Mouse (Mus musculus): ENCODE results near the gene Adam11. TPM values are rescaled to one million over a fixed set of nuclear protein-coding genes. Genes with fewer than 3 reads are reported as not detected.

The Adam11 gene
- polyA plus RNA-seq, 1 experiment: not detected

- no peak overlapping the region for H3K27ac ChIP-seq (ENCODE audit: insufficient read depth, low read depth, low read length)
- TF ChIP-seq CTCF (IDR thresholded peaks at IDR 0.05; ENCODE audit: low read depth, low read length) (no peak), POLR2A (IDR thresholded peaks at IDR 0.05; ENCODE audit: borderline replicate concordance, low read depth, low read length) (no peak)
- H3K4me1 ChIP-seq (ENCODE audit: control insufficient read depth, insufficient read depth, low read length): no peaks in the 10 kb centered on the region
- no peak overlapping the region for H3K4me3 ChIP-seq (ENCODE audit: insufficient read depth, low read length)
Measured at GRCm38 (mm10) chr11:102738046-102738445, 23.2 kb upstream of the Adam11 start.

- H3K4me1 ChIP-seq (ENCODE audit: control insufficient read depth, insufficient read depth, low read length): no peaks in the 10 kb centered on the region
- H3K27ac ChIP-seq (ENCODE audit: insufficient read depth, low read depth, low read length): no peak overlapping the region
- TF ChIP-seq CTCF (IDR thresholded peaks at IDR 0.05; ENCODE audit: low read depth, low read length) (peak; percentile 7; the same call in 1 of the 2 replicates), POLR2A (IDR thresholded peaks at IDR 0.05; ENCODE audit: borderline replicate concordance, low read depth, low read length) (no peak)
- H3K4me3 ChIP-seq (ENCODE audit: insufficient read depth, low read length): no peak overlapping the region
Measured at GRCm38 (mm10) chr11:102739278-102739966, 21.8 kb upstream of the Adam11 start.

DNA sequence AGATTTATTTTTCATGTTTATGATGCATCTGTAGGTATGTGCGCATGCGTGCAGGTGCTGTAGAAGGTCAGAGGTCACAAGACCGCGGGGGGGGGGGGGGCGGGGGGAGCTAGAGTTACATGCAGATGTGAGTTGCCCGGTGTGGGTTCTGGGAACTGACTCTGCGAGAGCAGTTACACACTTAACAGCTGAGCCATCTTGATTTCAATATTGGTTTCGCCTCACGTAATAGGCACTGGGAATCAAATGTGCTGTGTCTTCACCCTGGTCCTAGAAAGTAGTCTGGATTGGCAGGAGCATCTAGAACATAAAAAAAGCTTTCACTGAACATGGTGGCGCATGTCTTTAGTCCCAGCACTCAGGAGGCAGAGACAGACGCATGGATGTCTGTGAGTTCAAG, 20.6 kb upstream of the Adam11 start:
- Histone ChIP-seq H3K27ac (ENCODE audit: insufficient read depth, low read depth, low read length) (no peak overlapping the region), H3K4me1 (ENCODE audit: control insufficient read depth, insufficient read depth, low read length) (no peaks in the 10 kb centered on the region), H3K4me3 (ENCODE audit: insufficient read depth, low read length) (no peak overlapping the region)
- TF ChIP-seq POLR2A (IDR thresholded peaks at IDR 0.05; ENCODE audit: borderline replicate concordance, low read depth, low read length) (no peak), CTCF (IDR thresholded peaks at IDR 0.05; ENCODE audit: low read depth, low read length) (no peak)

DNA sequence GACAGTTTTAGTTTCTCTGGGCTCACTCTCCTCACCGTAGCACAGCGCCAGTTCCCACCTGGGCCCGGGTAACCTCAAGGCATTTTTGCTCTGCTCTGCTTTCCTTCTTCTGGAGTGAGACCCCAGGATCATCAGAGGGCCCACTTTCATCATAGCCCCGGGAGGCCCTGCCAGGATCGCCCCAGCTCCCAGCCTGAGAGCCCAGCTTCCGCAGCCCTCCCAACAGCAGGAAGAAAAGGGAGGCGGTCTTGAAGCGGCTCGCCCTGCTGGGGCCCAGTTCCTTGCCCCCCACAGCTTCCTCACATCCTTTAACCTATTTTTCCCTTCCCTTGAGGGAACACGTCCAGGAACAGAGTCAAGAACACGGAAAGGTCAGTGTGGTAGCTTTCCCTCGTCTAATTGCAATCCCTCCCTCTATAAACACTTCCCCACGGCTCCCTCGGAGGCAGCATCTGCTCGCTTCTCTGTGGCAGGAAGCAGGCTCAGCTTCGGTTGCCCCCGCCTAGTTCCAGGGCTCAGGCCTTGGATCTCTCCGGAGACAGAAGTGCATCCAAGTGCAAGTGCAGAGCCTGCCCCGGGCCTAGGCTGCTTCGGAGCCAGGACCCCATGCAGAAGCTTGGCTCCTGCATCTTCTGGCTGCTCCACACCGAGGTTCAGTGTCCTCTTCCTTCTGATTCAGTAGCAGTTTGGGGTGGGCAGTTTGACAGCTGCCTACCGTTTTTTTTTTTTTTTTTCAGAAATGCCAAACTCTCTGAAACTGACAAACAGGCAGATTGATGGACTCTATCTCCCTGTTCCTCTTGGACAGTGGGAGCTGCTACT, 19.9 kb upstream of the Adam11 start:
- no peak for TF ChIP-seq POLR2A (IDR thresholded peaks at IDR 0.05; ENCODE audit: borderline replicate concordance, low read depth, low read length)
- TF ChIP-seq CTCF (IDR thresholded peaks at IDR 0.05; ENCODE audit: low read depth, low read length): no peak
- Histone ChIP-seq H3K4me1 (ENCODE audit: control insufficient read depth, insufficient read depth, low read length) (no peaks in the 10 kb centered on the region), H3K27ac (ENCODE audit: insufficient read depth, low read depth, low read length) (no peak overlapping the region), H3K4me3 (ENCODE audit: insufficient read depth, low read length) (no peak overlapping the region)

DNA sequence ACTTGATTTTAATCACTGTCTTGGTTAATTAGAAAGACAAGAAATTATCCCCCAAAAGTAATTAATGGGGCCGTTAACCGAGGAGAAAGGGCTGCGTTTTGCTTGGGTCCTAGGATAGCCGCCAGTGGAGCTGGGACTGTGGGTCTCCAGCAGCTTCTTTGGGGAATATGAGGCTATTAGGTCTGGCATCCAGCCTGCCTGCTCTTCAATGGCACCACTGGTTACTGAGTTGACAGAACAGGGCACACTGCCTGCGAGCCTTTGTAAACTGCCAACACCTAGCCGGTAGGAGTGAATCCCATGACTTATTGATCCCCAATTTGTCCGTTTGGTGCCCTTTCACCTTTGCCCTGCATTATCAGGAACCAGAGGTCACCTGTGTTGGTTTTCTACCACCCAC, 19.2 kb upstream of the Adam11 start:
- TF ChIP-seq POLR2A (IDR thresholded peaks at IDR 0.05; ENCODE audit: borderline replicate concordance, low read depth, low read length): no peak
- no peak for TF ChIP-seq CTCF (IDR thresholded peaks at IDR 0.05; ENCODE audit: low read depth, low read length)
- no peaks in the 10 kb centered on the region for H3K4me1 ChIP-seq (ENCODE audit: control insufficient read depth, insufficient read depth, low read length)

DNA sequence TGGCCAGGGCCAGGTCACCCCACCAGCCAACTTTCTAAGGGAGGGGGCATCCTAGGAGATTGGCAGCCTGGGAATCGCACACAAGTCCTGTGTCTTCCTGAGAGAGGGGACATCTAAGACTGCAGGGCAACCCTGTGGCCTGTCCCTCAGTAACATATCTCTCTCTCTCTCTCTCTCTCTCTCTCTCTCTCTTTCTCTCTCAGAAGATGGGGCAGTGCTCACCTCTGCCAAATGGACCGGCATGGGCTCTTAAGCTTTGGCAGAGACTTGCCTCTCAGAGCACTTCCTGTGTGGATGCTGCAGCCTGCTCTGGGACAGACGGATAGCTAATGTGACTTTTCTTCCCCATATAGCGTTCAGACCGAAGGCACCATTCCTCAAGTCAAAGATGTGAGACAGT, 18.4 kb upstream of the Adam11 start:
- TF ChIP-seq CTCF (IDR thresholded peaks at IDR 0.05; ENCODE audit: low read depth, low read length): no peak
- no peak for TF ChIP-seq POLR2A (IDR thresholded peaks at IDR 0.05; ENCODE audit: borderline replicate concordance, low read depth, low read length)
- H3K27ac ChIP-seq (ENCODE audit: insufficient read depth, low read depth, low read length): no peak overlapping the region
- H3K4me3 ChIP-seq (ENCODE audit: insufficient read depth, low read length): no peak overlapping the region
- H3K4me1 ChIP-seq (ENCODE audit: control insufficient read depth, insufficient read depth, low read length): no peaks in the 10 kb centered on the region

More for the DNA sequence above, 19.2 kb upstream of the Adam11 start:
- Histone ChIP-seq H3K27ac (ENCODE audit: insufficient read depth, low read depth, low read length) (no peak overlapping the region), H3K4me3 (ENCODE audit: insufficient read depth, low read length) (no peak overlapping the region)

GRCm38 (mm10) chr11:102744746-102745145, 16.5 kb upstream of the Adam11 start:
- Histone ChIP-seq H3K4me1 (ENCODE audit: control insufficient read depth, insufficient read depth, low read length) (no peaks in the 10 kb centered on the region), H3K27ac (ENCODE audit: insufficient read depth, low read depth, low read length) (no peak overlapping the region), H3K4me3 (ENCODE audit: insufficient read depth, low read length) (no peak overlapping the region)
- TF ChIP-seq CTCF (IDR thresholded peaks at IDR 0.05; ENCODE audit: low read depth, low read length) (no peak), POLR2A (IDR thresholded peaks at IDR 0.05; ENCODE audit: borderline replicate concordance, low read depth, low read length) (no peak)

DNA sequence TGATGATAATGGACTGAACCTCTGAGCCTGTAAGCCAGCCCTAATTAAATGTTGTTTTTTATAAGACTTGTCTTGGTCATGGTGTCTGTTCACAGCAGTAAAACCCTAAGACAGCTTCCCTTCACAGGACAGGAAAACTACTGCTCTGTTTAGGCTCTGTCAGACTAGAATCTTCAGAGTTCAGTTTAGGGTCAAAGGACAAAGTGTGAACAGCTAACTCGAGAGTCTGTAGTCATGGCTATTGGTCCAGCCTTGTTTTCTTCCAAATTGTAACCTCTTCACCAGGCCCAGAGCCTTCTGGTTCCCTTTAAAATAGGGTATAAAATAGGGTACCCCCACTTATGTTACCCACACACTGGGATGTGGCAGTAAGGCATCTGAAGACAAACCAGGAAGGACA, 13.4 kb upstream of the Adam11 start:
- H3K27ac ChIP-seq (ENCODE audit: insufficient read depth, low read depth, low read length): no peak overlapping the region
- no peak overlapping the region for H3K4me3 ChIP-seq (ENCODE audit: insufficient read depth, low read length)
- no peaks in the 10 kb centered on the region for H3K4me1 ChIP-seq (ENCODE audit: control insufficient read depth, insufficient read depth, low read length)
- no peak for TF ChIP-seq POLR2A (IDR thresholded peaks at IDR 0.05; ENCODE audit: borderline replicate concordance, low read depth, low read length)
- no peak for TF ChIP-seq CTCF (IDR thresholded peaks at IDR 0.05; ENCODE audit: low read depth, low read length)

- Histone ChIP-seq H3K4me3 (ENCODE audit: insufficient read depth, low read length) (no peak overlapping the region), H3K27ac (ENCODE audit: insufficient read depth, low read depth, low read length) (no peak overlapping the region), H3K4me1 (ENCODE audit: control insufficient read depth, insufficient read depth, low read length) (no peaks in the 10 kb centered on the region)
- TF ChIP-seq CTCF (IDR thresholded peaks at IDR 0.05; ENCODE audit: low read depth, low read length) (no peak), POLR2A (IDR thresholded peaks at IDR 0.05; ENCODE audit: borderline replicate concordance, low read depth, low read length) (no peak)
Measured at GRCm38 (mm10) chr11:102748381-102748780, 12.9 kb upstream of the Adam11 start.

DNA sequence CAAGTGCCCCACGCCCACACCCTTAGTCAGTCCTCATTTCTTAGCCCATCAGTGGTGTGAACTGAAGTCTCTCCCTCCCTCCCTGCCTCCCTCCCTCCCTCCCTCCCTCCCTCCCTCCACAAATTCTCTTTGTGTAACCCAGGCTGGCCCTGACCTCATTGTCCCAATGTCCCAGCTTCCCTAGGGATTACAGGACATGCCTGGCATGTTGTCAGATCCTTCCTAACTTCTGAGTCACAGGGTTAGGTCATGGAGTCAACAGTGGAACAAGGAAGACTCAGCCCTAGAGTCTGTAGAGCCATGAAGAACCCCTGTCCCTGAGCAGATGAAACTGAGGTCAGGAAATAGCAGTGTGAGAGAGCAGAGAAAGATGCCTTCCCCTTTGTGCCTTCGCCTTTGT, 11.5 kb upstream of the Adam11 start:
- no peak overlapping the region for H3K27ac ChIP-seq (ENCODE audit: insufficient read depth, low read depth, low read length)
- no peaks in the 10 kb centered on the region for H3K4me1 ChIP-seq (ENCODE audit: control insufficient read depth, insufficient read depth, low read length)
- TF ChIP-seq POLR2A (IDR thresholded peaks at IDR 0.05; ENCODE audit: borderline replicate concordance, low read depth, low read length): no peak
- TF ChIP-seq CTCF (IDR thresholded peaks at IDR 0.05; ENCODE audit: low read depth, low read length): no peak
- H3K4me3 ChIP-seq (ENCODE audit: insufficient read depth, low read length): no peak overlapping the region
